Mouse (Mus musculus): ENCODE data around the gene Slc39a2. TPM values are rescaled to one million over a fixed set of nuclear protein-coding genes. Genes with fewer than 3 reads are reported as not detected.

The Slc39a2 gene
- polyA plus RNA-seq, 1 experiment from 2014 or later, result 0.98 TPM

- Histone ChIP-seq H3K27ac (ENCODE audit: low read length) (peak overlapping the region; percentile 93), H3K4me1 (ENCODE audit: control insufficient read depth, insufficient read depth, low read length) (peaks cover 15% of the 10 kb centered on the region; the same call in 1 of the 2 replicates), H3K9me3 (replicated peaks; ENCODE audit: control insufficient read depth, low read length) (no peaks in the 10 kb centered on the region), H3K36me3 (ENCODE audit: control insufficient read depth, insufficient read depth, low read length) (no peaks in the 10 kb centered on the region), H3K9ac (ENCODE audit: low read length) (peak overlapping the region; percentile 86), H3K4me2 (ENCODE audit: low read depth, low read length) (peak overlapping the region; percentile 99), H3K4me3 (replicated peaks; ENCODE audit: low read length) (peak overlapping the region; percentile 72), H3K27me3 (ENCODE audit: control insufficient read depth, insufficient read depth, low read length) (no peaks in the 10 kb centered on the region)
- no peak for ATAC-seq (ENCODE audit: insufficient read depth, low FRiP score)
- WGBS, result 15% methylated on average over 14 of the region's 14 CpGs
These were observed 19.8 kb downstream of the Slc39a2 start for GRCm38 (mm10) chr14:51912391-51913061.

GRCm38 (mm10) chr14:51913062-51913959 lies 20.6 kb downstream of the Slc39a2 start:
- ATAC-seq (ENCODE audit: insufficient read depth, low FRiP score), result peak; percentile 91
- H3K27ac ChIP-seq (ENCODE audit: low read length), result peak overlapping the region; percentile 93
- no peaks in the 10 kb centered on the region for H3K36me3 ChIP-seq (ENCODE audit: control insufficient read depth, insufficient read depth, low read length)
- no peaks in the 10 kb centered on the region for H3K9me3 ChIP-seq (replicated peaks; ENCODE audit: control insufficient read depth, low read length)
- peak overlapping the region; percentile 99 for H3K4me2 ChIP-seq (ENCODE audit: low read depth, low read length)
- H3K9ac ChIP-seq (ENCODE audit: low read length), result peak overlapping the region; percentile 86
- H3K27me3 ChIP-seq (ENCODE audit: control insufficient read depth, insufficient read depth, low read length), result no peaks in the 10 kb centered on the region
- WGBS, result under 1% methylated on average over 58 of the region's 58 CpGs
- H3K4me1 ChIP-seq (ENCODE audit: control insufficient read depth, insufficient read depth, low read length), result peaks cover 15% of the 10 kb centered on the region; the same call in 1 of the 2 replicates
- peak overlapping the region; percentile 72 for H3K4me3 ChIP-seq (replicated peaks; ENCODE audit: low read length)

- H3K27me3 ChIP-seq (ENCODE audit: control insufficient read depth, insufficient read depth, low read length), result no peaks in the 10 kb centered on the region
- peak within 1 kb of the TSS; percentile 93 for H3K27ac ChIP-seq (ENCODE audit: low read length)
- H3K9ac ChIP-seq (ENCODE audit: low read length), result peak within 1 kb of the TSS; percentile 86
- H3K9me3 ChIP-seq (replicated peaks; ENCODE audit: control insufficient read depth, low read length), result no peaks in the 10 kb centered on the region
- H3K4me1 ChIP-seq (ENCODE audit: control insufficient read depth, insufficient read depth, low read length), result peaks cover 15% of the 10 kb centered on the region; the same call in 1 of the 2 replicates
- peak within 1 kb of the TSS; percentile 72 for H3K4me3 ChIP-seq (replicated peaks; ENCODE audit: low read length)
- peak within 1 kb of the TSS; percentile 99 for H3K4me2 ChIP-seq (ENCODE audit: low read depth, low read length)
- WGBS, result 4% methylated on average over 21 of the region's 23 CpGs
- no peaks in the 10 kb centered on the region for H3K36me3 ChIP-seq (ENCODE audit: control insufficient read depth, insufficient read depth, low read length)
- peak; percentile 79 for ATAC-seq (ENCODE audit: insufficient read depth, low FRiP score)
These were observed 21.5 kb downstream of the Slc39a2 start, which contains the start of gene Ndrg2 for GRCm38 (mm10) chr14:51913960-51914762. Ndrg2 (minus strand) TSS chr14:51914158.

GRCm38 (mm10) chr14:51915030-51915429 lies 22.3 kb downstream of the Slc39a2 start:
- H3K4me3 ChIP-seq (replicated peaks; ENCODE audit: low read length), result no peak overlapping the region
- H3K27ac ChIP-seq (ENCODE audit: low read length), result peak overlapping the region; percentile 93
- no peak for ATAC-seq (ENCODE audit: insufficient read depth, low FRiP score)
- H3K27me3 ChIP-seq (ENCODE audit: control insufficient read depth, insufficient read depth, low read length), result no peaks in the 10 kb centered on the region
- H3K36me3 ChIP-seq (ENCODE audit: control insufficient read depth, insufficient read depth, low read length), result no peaks in the 10 kb centered on the region
- H3K4me2 ChIP-seq (ENCODE audit: low read depth, low read length), result no peak overlapping the region
- peak overlapping the region; percentile 4; the same call in 1 of the 2 replicates for H3K9ac ChIP-seq (ENCODE audit: low read length)
- H3K9me3 ChIP-seq (replicated peaks; ENCODE audit: control insufficient read depth, low read length), result no peaks in the 10 kb centered on the region
- WGBS, result 14% methylated on average over 3 of the region's 3 CpGs
- peaks cover 15% of the 10 kb centered on the region; the same call in 1 of the 2 replicates for H3K4me1 ChIP-seq (ENCODE audit: control insufficient read depth, insufficient read depth, low read length)

- H3K4me2 ChIP-seq (ENCODE audit: low read depth, low read length), result no peak overlapping the region
- no peak overlapping the region for H3K9ac ChIP-seq (ENCODE audit: low read length)
- no peak overlapping the region for H3K4me3 ChIP-seq (replicated peaks; ENCODE audit: low read length)
- WGBS, result 87% methylated on average over 4 of the region's 4 CpGs
- no peaks in the 10 kb centered on the region for H3K36me3 ChIP-seq (ENCODE audit: control insufficient read depth, insufficient read depth, low read length)
- H3K27me3 ChIP-seq (ENCODE audit: control insufficient read depth, insufficient read depth, low read length), result no peaks in the 10 kb centered on the region
- no peak for ATAC-seq (ENCODE audit: insufficient read depth, low FRiP score)
- no peaks in the 10 kb centered on the region for H3K9me3 ChIP-seq (replicated peaks; ENCODE audit: control insufficient read depth, low read length)
- H3K27ac ChIP-seq (ENCODE audit: low read length), result no peak overlapping the region
- H3K4me1 ChIP-seq (ENCODE audit: control insufficient read depth, insufficient read depth, low read length), result peaks cover 19% of the 10 kb centered on the region
These were observed 23.9 kb downstream of the Slc39a2 start for GRCm38 (mm10) chr14:51916539-51916938.

GRCm38 (mm10) chr14:51918125-51918524 lies 25.4 kb downstream of the Slc39a2 start, which contains the start of gene Tppp2:
Tppp2 (plus strand) TSS chr14:51918425.
- no peak within 1 kb of the TSS for H3K4me3 ChIP-seq (replicated peaks; ENCODE audit: low read length)
- ATAC-seq (ENCODE audit: insufficient read depth, low FRiP score), result no peak

GRCm38 (mm10) chr14:51918966-51919365 lies 26.3 kb downstream of the Slc39a2 start:
- Histone ChIP-seq H3K4me2 (ENCODE audit: low read depth, low read length) (no peak overlapping the region), H3K4me1 (ENCODE audit: control insufficient read depth, insufficient read depth, low read length) (peaks cover 26% of the 10 kb centered on the region), H3K27ac (ENCODE audit: low read length) (no peak overlapping the region), H3K27me3 (ENCODE audit: control insufficient read depth, insufficient read depth, low read length) (no peaks in the 10 kb centered on the region), H3K4me3 (replicated peaks; ENCODE audit: low read length) (no peak overlapping the region), H3K9me3 (replicated peaks; ENCODE audit: control insufficient read depth, low read length) (no peaks in the 10 kb centered on the region), H3K36me3 (ENCODE audit: control insufficient read depth, insufficient read depth, low read length) (no peaks in the 10 kb centered on the region), H3K9ac (ENCODE audit: low read length) (no peak overlapping the region)
- 84% methylated on average over 4 of the region's 4 CpGs for WGBS
- no peak for ATAC-seq (ENCODE audit: insufficient read depth, low FRiP score)

More at GRCm38 (mm10) chr14:51918125-51918524, 25.4 kb downstream of the Slc39a2 start, which contains the start of gene Tppp2:
- Histone ChIP-seq H3K9ac (ENCODE audit: low read length) (no peak within 1 kb of the TSS), H3K36me3 (ENCODE audit: control insufficient read depth, insufficient read depth, low read length) (no peaks in the 10 kb centered on the region), H3K4me2 (ENCODE audit: low read depth, low read length) (no peak within 1 kb of the TSS), H3K27ac (ENCODE audit: low read length) (no peak within 1 kb of the TSS), H3K9me3 (replicated peaks; ENCODE audit: control insufficient read depth, low read length) (no peaks in the 10 kb centered on the region), H3K27me3 (ENCODE audit: control insufficient read depth, insufficient read depth, low read length) (no peaks in the 10 kb centered on the region), H3K4me1 (ENCODE audit: control insufficient read depth, insufficient read depth, low read length) (peaks cover 26% of the 10 kb centered on the region)
- 83% methylated on average over 4 of the region's 4 CpGs for WGBS

- peak overlapping the region; percentile 28; the same call in 1 of the 2 replicates for H3K9ac ChIP-seq (ENCODE audit: low read length)
- peak; percentile 88 for ATAC-seq (ENCODE audit: insufficient read depth, low FRiP score)
- H3K27me3 ChIP-seq (ENCODE audit: control insufficient read depth, insufficient read depth, low read length), result no peaks in the 10 kb centered on the region
- H3K4me1 ChIP-seq (ENCODE audit: control insufficient read depth, insufficient read depth, low read length), result peaks cover 17% of the 10 kb centered on the region
- no peaks in the 10 kb centered on the region for H3K9me3 ChIP-seq (replicated peaks; ENCODE audit: control insufficient read depth, low read length)
- no peak overlapping the region for H3K4me3 ChIP-seq (replicated peaks; ENCODE audit: low read length)
- H3K36me3 ChIP-seq (ENCODE audit: control insufficient read depth, insufficient read depth, low read length), result no peaks in the 10 kb centered on the region
- H3K27ac ChIP-seq (ENCODE audit: low read length), result peak overlapping the region; percentile 74
- 47% methylated on average over 16 of the region's 16 CpGs for WGBS
- no peak overlapping the region for H3K4me2 ChIP-seq (ENCODE audit: low read depth, low read length)
These were observed 29.3 kb downstream of the Slc39a2 start for GRCm38 (mm10) chr14:51921759-51922570.

All from stomach, embryonic 16.5 days (tissue).